ENCODE assay signal across 25 mouse cellular contexts in the genomic region with DNA sequence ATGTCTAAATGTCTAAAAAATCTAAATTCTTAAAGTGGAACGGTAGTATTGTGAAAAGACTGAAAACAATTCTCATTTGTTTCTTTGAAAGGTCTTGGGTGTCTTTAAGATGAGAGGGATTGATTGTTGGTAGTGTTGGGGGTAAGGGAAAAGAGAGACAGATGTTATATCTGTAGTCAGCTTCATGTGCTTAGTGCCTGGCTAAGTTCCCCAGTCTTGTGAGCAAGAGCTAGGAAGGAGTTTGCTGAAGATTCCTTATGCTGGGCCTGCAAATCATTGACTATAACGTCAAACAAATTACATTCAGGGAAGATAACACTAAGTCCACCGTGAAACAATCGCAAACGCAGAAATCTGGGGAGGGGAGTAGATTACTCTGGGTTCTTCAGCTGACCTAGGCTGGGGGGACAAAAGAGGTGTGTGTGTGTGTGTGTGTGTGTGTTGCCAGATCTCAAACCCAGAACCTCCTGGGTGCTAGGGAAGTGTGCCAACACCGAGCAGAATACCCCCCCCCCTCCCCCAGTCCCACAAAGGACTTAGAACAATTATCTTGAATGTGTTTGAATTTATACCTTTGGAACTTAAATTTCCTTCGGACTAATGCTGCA. TPM values are rescaled to one million over a fixed set of nuclear protein-coding genes. Genes with fewer than 3 reads are reported as not detected.
DNase-seq lines count a peak whose midpoint lies in the region; ATAC-seq and TF ChIP-seq lines count a peak whose summit lies in the region.
"Had no signal": no experiment of that assay in that cellular context is flagged by ENCODE, and none has a peak within 500 bp of the region (broad histone marks: within the 10 kb centered on the region; RNA-seq: fewer than 3 reads in every experiment).

No protein-coding gene starts in this region.

- H3K4me1 ChIP-seq in hindbrain, embryonic 11.5 days (replicated peaks; ENCODE audit: control insufficient read depth, insufficient read depth, low read length) = peaks cover 9% of the 10 kb centered on the region
- H3K4me1 ChIP-seq in hindbrain, embryonic 13.5 days (replicated peaks) = peaks cover 16% of the 10 kb centered on the region
- H3K4me1 ChIP-seq in intestine, embryonic 15.5 days (replicated peaks) = peaks cover 2% of the 10 kb centered on the region; the same call in 1 of the 2 replicates

- H3K9me3 ChIP-seq in hindbrain, embryonic 11.5 days (ENCODE audit: control insufficient read depth, low read length) = no peaks in the 10 kb centered on the region
- H3K9me3 ChIP-seq in hindbrain, embryonic 13.5 days = no peaks in the 10 kb centered on the region
- H3K9me3 ChIP-seq in intestine, embryonic 15.5 days = no peaks in the 10 kb centered on the region
- H3K9me3 ChIP-seq: heart, embryonic 15.5 days; limb, embryonic 13.5 days; liver, embryonic 13.5 days; neural tube, embryonic 15.5 days had no signal

- CTCF ChIA-PET in Patski (lab: Charles Lee) = interaction anchor here (1.0 to 17.4 kb wide), 3 partner anchors 5 to 867 kb away, joined by 5 to 345 read pairs (median 345); a partner anchor contains a TSS

- in situ Hi-C loops in Patski (cut with MboI; ENCODE audit: low pct_unique_long_range_greater_than_20kb) = loop anchor here (25.0 kb wide), 1 partner anchor 1375 kb away; a partner anchor contains a TSS

- H3K36me3 ChIP-seq in hindbrain, embryonic 11.5 days (ENCODE audit: control insufficient read depth, insufficient read depth, low read length) = no peaks in the 10 kb centered on the region
- H3K36me3 ChIP-seq in hindbrain, embryonic 13.5 days = no peaks in the 10 kb centered on the region
- no peaks in the 10 kb centered on the region for H3K36me3 ChIP-seq in intestine, embryonic 15.5 days
- H3K36me3 ChIP-seq: heart, embryonic 15.5 days; limb, embryonic 13.5 days; liver, embryonic 13.5 days; neural tube, embryonic 15.5 days had no signal

- DNase-seq in embryo, embryonic 9.5 days (ENCODE audit: extremely low spot score) = peak; percentile 19
- no peak for DNase-seq in embryo, embryonic 10 days (ENCODE audit: low spot score)
- DNase-seq in hindbrain, embryonic 11.5 days (ENCODE audit: low spot score) = peak; percentile 32
- peak; percentile 73 for DNase-seq in Patski (ENCODE audit: low read depth, low spot score)
- DNase-seq in right cerebral cortex, postnatal 14 days = no peak
- DNase-seq in urinary bladder, postnatal 36 days (ENCODE audit: low spot score in 2 of 2) = no peak
- DNase-seq: adrenal gland, postnatal 10 days; cerebellum, adult 11 months; gastrocnemius, postnatal 14 days; liver, embryonic 13.5 days; lung, postnatal 4 days; right cerebral cortex, postnatal 4 days; thymus, postnatal 25 days had no signal

- WGBS in hindbrain, embryonic 11.5 days = 2% methylated on average over 7 of the region's 7 CpGs
- whole genome bisulfite sequencing in hindbrain, embryonic 13.5 days = 2% methylated on average over 7 of the region's 7 CpGs
- 4% methylated on average over 7 of the region's 7 CpGs for WGBS in intestine, embryonic 15.5 days

- H3K4me3 ChIP-seq in hindbrain, embryonic 11.5 days (ENCODE audit: low read depth, low read length) = no peak overlapping the region
- H3K4me3 ChIP-seq in hindbrain, embryonic 13.5 days = no peak overlapping the region
- no peak overlapping the region for H3K4me3 ChIP-seq in intestine, embryonic 15.5 days (replicated peaks)
- H3K4me3 ChIP-seq: erythroblast, embryonic 14.5 days; heart, embryonic 15.5 days; limb, embryonic 13.5 days; liver, embryonic 13.5 days; neural tube, embryonic 15.5 days had no signal

- ATAC-seq in hindbrain, embryonic 11.5 days (ENCODE audit: low FRiP score) = no peak
- no peak for ATAC-seq in hindbrain, embryonic 13.5 days (ENCODE audit: low FRiP score)
- no peak for ATAC-seq in Patski
- no peak for ATAC-seq in intestine, embryonic 15.5 days
- ATAC-seq: activated CD4-positive, CD25-positive, alpha-beta regulatory T cell, adult 4 months; CD4-positive, CD25-positive, alpha-beta regulatory T cell, adult 4 months; inflammation-experienced regulatory T-cells, adult 6 months had no signal

- peaks cover 88% of the 10 kb centered on the region for H3K27me3 ChIP-seq in hindbrain, embryonic 11.5 days (ENCODE audit: control insufficient read depth, insufficient read depth, low read length)
- H3K27me3 ChIP-seq in hindbrain, embryonic 13.5 days = peaks cover 96% of the 10 kb centered on the region
- no peaks in the 10 kb centered on the region for H3K27me3 ChIP-seq in Patski
- H3K27me3 ChIP-seq in intestine, embryonic 15.5 days (replicated peaks) = peaks cover 48% of the 10 kb centered on the region

- no peak for TF ChIP-seq CTCF in Patski (IDR thresholded peaks at IDR 0.05)

- no peak overlapping the region for H3K9ac ChIP-seq in hindbrain, embryonic 11.5 days (ENCODE audit: low read depth, low read length)
- no peak overlapping the region for H3K9ac ChIP-seq in hindbrain, embryonic 13.5 days
- H3K9ac ChIP-seq in intestine, embryonic 15.5 days = no peak overlapping the region
- H3K9ac ChIP-seq: heart, embryonic 15.5 days; limb, embryonic 13.5 days; liver, embryonic 13.5 days; lung, embryonic 14.5 days; neural tube, embryonic 15.5 days had no signal

- POLR2A ChIA-PET in Patski (lab: Charles Lee) = interaction anchor here (0.5 to 23.8 kb wide), 3 partner anchors 5 to 851 kb away, joined by 3 to 623 read pairs (median 623); a partner anchor contains a TSS

- no peak overlapping the region for H3K27ac ChIP-seq in hindbrain, embryonic 11.5 days (ENCODE audit: low read depth, low read length)
- no peak overlapping the region for H3K27ac ChIP-seq in hindbrain, embryonic 13.5 days
- no peak overlapping the region for H3K27ac ChIP-seq in intestine, embryonic 15.5 days
- H3K27ac ChIP-seq: heart, embryonic 15.5 days; kidney, postnatal 0 days; limb, embryonic 13.5 days; liver, embryonic 13.5 days; neural tube, embryonic 15.5 days; stomach, postnatal 0 days had no signal

- H3K4me2 ChIP-seq in hindbrain, embryonic 11.5 days (replicated peaks; ENCODE audit: low read depth, low read length) = no peak overlapping the region
- no peak overlapping the region for H3K4me2 ChIP-seq in hindbrain, embryonic 13.5 days
- peak overlapping the region; percentile 93; the same call in 1 of the 2 replicates for H3K4me2 ChIP-seq in intestine, embryonic 15.5 days (replicated peaks)
- H3K4me2 ChIP-seq: heart, embryonic 15.5 days; limb, embryonic 13.5 days; liver, embryonic 13.5 days; lung, embryonic 14.5 days; neural tube, embryonic 15.5 days had no signal

RNA-seq across cellular contexts. Expression of a gene that starts 12.5 kb away (rescaled TPM):
- polyA plus RNA-seq in hindbrain, embryonic 11.5 days (2014; fragmentation: Nextera tagmentation; extraction: Ambion mirVana) = 2.9 and 4.9 TPM in 2 replicates
- 2.1 and 2.6 TPM in 2 replicates for polyA plus RNA-seq in hindbrain, embryonic 13.5 days (2015; fragmentation: Nextera tagmentation; extraction: Ambion mirVana)
- 199 TPM for polyA plus RNA-seq in Patski (2021)
- polyA plus RNA-seq in intestine, embryonic 15.5 days (2015; fragmentation: Nextera tagmentation; extraction: Ambion mirVana) = 39.4 and 45.2 TPM in 2 replicates
- polyA plus RNA-seq: activated CD4-positive, CD25-positive, alpha-beta regulatory T cell, adult 4 months; erythroblast, embryonic 14.5 days had no signal

Comparison
In these comparisons a context has a peak if more than half of its experiments do, and no peak if none do; other contexts are left out.
1. DNase-seq: peak in embryo, embryonic 9.5 days (single experiment), hindbrain, embryonic 11.5 days (single experiment) and Patski (single experiment); none in embryo, embryonic 10 days (single experiment), right cerebral cortex, postnatal 14 days (single experiment) and urinary bladder, postnatal 36 days (0 of 2).